Mouse (Mus musculus): Measurements from ENCODE around the gene Glb1. TPM values are rescaled to one million over a fixed set of nuclear protein-coding genes. Genes with fewer than 3 reads are reported as not detected.
"Not testable (repeated sequence)": the region's sequence is repeated elsewhere in the genome, so short reads cannot be mapped to it uniquely, and the experiment has no call there.

The Glb1 gene
- total RNA-seq (2015) (29.8 TPM in 2 replicates), total RNA-seq (2017) (21.2 and 24.5 TPM in 2 replicates)

DNA sequence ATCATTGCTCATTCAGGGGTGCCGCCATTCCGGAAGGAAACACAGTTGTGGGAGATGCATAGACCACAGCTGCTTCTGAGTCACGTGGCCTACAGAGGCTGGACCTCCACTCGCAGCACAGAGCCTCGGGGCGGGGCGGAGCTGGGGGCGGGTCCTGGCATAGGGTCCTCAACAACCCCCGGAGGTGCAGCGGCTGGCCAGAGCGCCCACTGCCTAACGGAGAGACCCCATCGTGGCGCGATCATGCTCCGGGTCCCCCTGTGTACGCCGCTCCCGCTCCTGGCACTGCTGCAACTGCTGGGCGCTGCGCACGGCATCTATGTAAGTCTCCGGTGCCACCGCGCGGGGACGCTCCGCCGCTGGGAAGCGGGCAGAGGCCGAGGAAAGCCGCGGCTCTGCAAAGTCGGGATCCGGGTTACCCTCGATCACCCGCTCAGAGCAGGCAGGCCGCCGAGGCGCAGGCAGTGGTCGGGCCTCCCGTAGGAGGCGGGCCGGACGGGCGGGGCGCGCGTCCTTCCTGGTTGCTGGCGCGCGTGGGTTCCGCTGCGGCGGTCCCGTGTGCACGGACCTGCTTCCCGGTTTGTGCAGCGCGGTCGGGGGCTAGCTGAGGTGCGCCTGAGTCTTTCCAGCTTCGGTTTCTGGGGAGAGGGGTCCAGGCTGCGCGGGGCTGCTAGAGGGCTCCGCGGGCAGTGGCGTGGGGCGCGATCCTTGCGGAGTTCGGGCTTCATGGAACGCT is at the start of gene Glb1, which contains the start of gene Tmppe:
TSS of gene Glb1 (plus strand) at position 128 of the 736 bp plus-strand sequence.
TSS of gene Tmppe (plus strand) at position 157 of the 736 bp plus-strand sequence.
- ATAC-seq (ENCODE audit: poor library complexity, severe bottlenecking) = peak; percentile 83

DNA sequence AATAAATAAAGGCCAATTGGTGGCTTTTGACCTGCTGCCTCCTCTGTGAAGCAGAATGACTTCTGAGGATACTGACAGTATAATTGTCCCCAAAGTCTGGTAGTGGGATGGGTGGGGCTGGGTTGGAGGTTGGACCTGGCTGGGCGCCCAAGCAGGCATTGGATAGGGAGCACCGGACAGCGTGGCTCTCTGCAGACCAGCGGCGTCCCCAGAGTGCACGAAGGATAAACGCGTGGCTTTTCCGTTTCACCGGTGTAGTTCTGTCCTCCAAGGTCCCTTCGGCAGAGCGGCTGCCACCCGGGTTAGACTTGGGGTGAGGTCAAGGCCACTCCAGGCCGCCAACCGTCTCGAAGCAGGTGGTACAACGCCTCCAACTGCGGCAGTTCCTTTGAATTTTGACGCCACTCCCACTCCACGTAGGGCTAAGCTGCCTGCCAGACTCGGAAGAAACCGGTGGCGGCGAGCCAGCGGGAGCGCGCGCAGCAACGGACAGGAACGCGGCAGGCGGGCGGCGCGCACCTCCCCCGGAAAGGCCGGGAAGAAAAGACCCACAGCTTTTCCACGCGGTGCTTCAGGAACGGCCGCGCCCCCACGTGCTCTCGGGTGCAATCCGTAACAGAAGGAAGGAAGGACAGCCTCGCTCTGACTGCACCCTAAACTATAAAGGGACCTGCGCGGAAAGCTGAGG is 32.9 kb upstream of the Glb1 start:
- peak; percentile 82 for ATAC-seq (ENCODE audit: poor library complexity, severe bottlenecking)

DNA sequence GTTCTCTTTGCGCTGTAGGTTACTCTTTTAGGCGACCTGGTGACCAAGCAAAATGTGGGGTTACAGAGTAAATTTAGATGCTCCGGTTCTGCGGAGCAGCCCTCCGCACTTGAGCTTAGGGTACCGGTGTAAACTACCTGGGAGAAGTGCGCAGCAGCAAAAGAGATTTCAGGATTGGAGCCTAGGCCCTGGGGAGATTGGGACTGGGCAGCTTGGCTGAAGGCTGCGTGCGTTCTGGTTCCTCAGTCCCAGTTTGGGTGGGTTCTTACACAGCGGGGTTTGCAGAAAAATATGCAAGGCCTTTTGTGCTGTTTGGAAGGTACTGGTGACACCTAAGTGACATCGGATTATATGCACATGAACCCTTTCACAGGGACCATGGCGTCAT is 32.4 kb upstream of the Glb1 start:
- peak; percentile 23 for ATAC-seq (ENCODE audit: poor library complexity, severe bottlenecking)

DNA sequence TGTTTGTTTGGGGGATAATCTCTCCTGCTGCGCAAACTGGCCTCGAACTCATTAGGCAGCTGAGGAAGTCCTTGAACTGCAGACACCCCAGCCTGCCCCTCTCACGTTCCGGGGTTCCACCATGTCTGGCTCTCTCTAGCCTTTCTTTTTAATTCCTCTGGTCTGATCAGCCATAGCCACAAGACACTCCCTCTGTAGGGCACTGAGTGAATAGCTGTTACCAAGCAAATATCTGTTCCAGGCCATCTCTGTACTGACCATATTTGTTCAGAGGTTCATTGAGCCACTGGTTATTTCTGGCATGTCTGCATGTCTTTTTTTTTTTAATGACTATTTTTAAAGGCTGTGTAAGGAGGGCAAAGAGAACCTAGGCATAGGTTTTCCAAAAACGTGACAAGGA is 31.5 kb upstream of the Glb1 start:
- peak; percentile 53 for ATAC-seq (ENCODE audit: poor library complexity, severe bottlenecking)

DNA sequence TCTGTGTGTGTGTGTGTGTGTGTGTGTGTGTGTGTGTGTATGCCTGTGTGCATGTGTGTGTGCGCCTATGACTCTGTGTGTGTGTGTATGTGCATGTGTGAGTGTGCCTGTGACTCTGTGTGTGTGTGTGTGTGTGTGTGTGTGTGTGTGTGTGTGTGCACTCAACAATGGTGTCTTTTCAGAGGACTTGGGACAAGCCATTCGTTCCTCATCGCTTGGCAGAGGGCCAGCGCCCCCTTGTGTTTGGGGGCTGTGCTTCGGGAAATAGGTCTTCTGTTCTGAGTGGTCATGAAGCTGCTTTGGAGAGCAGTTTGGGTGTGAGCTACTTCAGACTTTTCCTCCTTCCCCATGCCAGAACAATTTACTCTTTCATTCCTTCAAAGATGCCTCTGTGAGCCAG is 29.2 kb upstream of the Glb1 start:
- not testable (repeated sequence) for ATAC-seq (ENCODE audit: poor library complexity, severe bottlenecking)

DNA sequence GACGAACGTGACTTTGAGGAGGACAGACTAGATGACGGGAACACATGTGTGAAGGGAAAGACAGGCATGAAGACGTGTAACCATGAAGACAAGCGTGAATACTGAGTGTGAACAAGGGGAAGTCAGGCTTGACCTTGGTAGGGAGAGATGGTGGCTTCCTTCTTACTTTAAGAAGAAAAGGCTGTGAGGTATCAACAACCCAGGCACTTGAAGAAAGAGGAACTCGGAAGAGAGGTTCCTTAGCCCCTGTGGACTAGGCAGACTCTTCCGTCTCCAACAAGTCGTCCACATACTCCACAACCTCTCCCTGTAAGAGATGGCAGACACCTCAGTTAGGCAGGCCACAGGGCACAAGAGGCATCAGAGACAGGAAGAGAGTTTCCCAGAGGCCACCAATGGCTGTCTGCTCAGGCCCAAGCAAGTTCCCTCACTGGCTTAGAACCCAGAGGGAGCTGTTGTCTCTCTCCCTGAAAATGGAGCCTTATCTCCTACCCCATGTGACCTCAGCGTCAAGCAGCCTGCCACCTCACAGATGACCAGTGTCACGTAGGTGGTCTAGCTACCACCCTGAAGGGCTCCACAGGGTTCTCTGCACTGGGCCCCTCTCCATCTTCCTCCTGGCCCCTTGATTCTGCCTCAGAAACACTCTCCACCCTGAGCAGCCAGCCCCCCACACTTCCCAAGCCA is 25.5 kb upstream of the Glb1 start:
- ATAC-seq (ENCODE audit: poor library complexity, severe bottlenecking) = peak; percentile 64

DNA sequence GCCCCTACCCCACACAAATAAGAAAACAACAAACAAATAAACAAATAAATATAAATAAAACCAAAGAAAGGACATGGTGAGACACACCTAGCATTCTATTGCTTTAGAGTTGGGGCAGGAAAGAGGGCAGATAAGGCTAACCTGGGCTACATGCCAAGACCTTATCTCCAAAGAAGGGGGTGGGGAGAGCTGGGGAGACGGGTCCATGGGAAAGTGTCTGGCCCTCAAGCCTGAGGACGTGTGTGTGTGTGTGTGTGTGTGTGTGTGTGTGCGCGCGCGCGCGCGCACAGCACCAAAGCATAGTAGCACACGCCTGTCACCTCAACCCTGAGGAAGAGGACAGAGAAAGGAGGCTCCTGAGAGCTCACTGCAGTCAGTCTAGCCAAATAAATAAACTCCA is 23.7 kb upstream of the Glb1 start:
- ATAC-seq (ENCODE audit: poor library complexity, severe bottlenecking) = no peak

DNA sequence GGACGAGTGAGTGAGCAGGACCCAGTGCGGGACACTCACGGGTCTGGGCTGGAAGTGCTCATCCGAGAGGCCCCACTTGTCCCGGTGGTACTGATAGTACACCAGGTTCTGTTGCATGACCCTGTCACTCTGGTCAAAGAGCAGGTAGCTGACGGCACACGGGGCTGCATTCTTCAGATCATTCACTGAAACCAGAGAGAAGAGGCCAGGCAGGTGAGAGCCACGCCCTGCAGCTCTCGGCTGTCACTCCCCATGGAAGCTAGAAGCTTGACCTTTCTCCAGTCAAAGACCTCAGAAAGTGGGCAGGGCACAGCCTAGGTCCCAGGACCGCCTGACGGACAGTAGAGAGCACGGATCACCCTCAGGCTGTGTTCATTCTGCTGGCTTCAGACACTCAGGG is 21.0 kb upstream of the Glb1 start:
- no peak for ATAC-seq (ENCODE audit: poor library complexity, severe bottlenecking)

DNA sequence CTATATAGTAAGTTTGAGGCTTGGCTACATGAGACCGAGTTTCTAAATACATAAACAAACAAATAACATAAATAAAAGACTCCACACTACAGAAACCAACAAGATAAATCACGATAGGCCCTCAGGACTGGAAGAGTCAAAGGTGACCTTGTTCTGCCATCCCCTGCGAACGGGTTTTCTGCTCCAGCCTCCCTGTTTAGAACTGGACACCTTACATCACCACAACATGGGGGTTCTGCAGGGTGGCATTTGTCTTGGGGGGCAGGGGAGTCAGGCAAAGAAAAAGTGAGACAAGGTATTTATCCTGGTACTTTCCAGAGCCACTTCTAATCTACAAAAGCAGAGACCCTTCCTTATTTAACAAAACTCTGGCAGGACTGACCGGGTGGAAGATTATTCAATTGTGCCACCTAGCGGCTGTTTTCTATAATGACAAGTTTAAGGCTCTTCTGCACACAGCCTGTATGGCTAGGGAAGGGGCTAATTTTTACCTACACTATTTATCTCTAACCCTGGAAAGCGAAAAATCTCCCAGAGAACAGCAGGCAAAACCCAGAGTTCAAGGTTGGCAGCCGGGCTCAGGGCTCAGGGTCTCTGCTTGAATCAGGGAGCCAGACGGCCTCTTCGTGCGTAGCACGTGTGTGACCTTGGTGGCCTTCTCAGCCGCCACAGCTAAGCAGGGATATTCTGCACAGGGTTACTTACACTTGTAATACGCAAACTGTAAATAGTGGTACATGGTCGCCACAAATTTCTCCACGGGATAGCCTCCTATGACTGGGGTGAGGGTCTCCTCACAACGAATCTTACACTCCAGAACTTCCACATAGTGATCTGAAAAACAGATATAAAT is 19.8 kb upstream of the Glb1 start:
- ATAC-seq (ENCODE audit: poor library complexity, severe bottlenecking) = peak; percentile 82

DNA sequence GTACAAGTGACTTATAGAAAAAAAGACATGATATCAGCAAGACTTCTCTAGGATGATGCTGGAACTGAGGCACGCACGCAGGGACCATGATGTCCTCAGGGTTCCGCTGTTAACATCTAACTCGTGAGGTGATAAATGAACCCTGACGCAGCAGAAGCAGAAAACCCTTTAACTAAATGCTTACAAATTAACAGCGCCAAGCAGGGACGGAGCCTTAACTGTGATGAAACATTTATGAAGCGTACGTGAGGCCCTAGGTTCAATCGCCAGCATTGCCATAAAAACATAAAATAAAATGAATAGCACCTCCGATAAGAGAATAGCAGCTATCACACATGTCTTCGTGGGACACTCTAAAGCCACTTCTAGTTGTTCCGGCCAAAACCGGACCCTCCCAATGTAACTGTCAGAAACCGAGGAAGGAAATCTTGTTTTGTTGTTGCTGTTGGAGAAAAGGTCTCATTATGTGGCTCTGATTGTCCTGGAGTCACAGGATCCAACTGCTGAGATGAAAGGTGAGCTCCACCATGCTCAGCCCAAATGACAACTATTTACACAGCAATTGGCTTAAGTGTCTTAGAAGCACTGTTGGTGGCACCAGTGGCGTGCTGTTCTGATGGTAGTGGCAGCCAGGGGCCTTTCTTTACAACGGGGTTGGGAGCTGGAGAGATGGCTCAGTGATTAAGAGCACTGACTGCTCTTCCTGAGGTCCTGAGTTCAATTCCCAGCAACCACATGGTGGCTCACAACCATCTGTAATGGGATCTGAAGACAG is 17.8 kb upstream of the Glb1 start:
- no peak for ATAC-seq (ENCODE audit: poor library complexity, severe bottlenecking)

DNA sequence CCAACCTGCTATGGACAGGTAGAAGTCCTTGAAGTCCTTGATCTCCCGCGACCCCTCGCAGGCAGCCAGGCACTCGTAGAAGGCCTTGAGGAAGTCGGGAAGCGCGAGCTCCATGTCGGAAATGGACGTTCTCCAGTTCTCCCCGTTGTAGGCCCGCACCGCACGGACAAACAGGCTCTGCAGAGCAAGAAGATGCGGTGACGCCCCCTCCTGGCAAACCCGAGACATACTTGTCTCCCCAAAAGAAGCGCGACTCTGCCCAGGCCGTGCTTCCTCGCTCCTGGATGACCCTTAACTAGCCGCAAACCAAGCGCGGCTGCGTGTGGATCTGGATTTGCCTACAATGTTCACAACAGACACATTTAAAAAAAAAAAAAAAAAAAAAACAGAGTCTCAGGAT is 16.2 kb upstream of the Glb1 start:
- ATAC-seq (ENCODE audit: poor library complexity, severe bottlenecking) = no peak

DNA sequence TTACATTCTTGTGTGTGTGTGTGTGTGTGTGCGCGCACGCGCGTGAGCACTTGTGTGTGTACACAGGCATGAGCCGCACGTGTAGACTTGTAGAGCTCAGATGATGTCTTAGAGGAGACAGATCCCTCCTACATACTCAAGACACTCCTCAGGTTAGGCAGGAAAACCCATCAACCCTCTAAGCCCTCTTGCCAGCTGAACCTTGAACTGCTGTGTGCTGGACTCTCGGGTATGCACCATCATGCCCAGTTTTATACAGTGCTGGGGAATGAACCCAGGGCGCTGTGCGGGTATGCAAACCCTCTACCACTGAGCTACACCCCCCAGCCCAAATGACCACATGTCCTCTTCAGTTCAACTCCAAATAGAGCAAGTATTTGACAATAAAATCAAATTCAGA is 15.7 kb upstream of the Glb1 start:
- ATAC-seq (ENCODE audit: poor library complexity, severe bottlenecking) = no peak

DNA sequence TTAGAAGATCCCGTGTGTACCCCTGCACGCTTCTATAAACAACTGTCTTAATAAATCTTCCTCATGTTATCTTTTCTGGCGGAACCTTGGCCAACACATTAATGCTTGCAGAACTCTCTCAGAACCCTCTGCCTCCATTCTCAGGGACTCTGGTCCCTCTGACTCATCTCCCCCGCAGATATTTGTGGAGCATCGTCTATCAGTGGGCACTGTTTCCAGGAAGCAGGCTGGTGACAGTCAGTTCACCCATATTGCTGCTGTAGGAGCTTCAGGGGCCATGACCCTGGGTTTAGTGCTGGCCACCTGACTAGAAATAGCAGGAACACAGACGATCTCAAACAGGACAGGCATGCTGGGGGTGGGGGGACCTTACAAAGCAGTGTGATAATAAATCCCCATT is 13.8 kb upstream of the Glb1 start:
- no peak for ATAC-seq (ENCODE audit: poor library complexity, severe bottlenecking)

DNA sequence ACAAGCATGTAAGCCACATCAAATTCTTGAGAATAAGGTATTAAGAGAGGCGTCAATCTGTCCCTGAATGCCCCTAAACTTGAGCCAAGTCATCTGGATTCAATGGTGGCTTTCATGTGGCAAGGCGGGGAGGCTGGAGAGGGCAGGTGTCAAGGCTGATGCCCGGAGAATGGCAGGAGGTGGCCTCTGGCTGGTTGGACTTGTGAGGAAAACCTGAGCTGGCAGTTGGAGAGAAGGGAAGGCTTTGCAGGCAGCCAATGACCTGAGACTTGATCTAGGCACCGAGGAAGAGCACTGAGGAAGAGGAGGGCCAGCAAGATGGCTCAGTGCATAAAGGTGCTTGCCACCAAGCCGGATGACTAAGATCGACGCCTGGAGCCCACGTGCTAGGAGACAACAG is 12.6 kb upstream of the Glb1 start:
- no peak for ATAC-seq (ENCODE audit: poor library complexity, severe bottlenecking)

DNA sequence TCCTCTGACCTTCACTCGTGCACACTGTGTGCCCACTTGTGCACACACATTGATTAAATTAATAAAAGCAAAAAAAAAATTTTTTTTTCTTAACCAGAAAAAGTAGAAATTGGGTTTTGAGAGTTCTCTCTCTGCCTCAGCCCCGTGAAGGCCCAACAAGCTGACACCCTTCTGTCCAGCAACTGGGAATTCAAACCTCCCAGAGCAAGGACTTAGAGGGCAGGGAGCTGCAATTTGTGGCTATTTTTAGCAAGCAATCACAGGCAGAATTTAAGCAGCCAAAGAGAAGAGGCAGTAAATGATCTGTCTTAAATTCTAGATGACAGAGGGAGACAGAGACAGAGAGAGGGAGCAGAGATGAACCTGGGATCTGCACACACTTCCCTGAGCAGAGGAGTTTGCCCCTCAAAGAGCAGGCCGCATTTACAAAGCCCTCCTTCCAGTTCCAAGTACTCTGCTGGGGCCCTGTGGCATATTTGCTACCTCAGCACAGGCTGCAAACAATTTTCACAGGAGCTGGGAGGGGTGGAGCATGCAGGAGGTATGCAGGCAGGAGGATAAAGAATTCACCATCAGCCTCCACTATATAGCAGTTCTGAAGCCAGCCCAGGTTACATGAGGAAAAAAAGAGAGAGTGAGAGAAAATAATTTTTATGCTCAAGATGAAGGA is 12.0 kb upstream of the Glb1 start:
- no peak for ATAC-seq (ENCODE audit: poor library complexity, severe bottlenecking)

DNA sequence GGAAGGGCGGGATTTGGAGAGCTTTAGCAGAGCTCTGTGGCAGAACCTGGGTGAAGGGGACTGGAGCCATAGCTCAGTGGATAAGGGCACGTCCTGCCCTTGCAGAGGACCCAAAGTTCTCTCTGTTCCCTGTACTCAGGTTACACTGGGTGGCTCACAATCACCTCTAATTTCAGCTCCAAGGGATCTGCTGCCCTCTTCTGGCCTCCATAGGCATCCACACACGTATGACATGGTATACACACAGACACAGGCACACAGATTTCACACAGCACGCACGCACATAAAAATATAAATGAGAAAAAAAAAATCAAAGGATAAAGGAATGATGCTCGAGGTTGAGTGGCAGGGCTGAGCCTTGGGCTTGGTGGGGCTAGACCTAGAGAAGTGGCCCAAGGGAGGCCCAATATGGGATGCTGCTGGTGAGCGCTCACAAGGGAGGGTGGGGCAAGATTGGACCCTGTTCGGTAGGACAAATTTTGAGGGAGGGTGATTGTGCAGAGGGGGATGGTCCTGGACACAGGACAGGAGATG is 11.4 kb upstream of the Glb1 start:
- peak; percentile 51 for ATAC-seq (ENCODE audit: poor library complexity, severe bottlenecking)

DNA sequence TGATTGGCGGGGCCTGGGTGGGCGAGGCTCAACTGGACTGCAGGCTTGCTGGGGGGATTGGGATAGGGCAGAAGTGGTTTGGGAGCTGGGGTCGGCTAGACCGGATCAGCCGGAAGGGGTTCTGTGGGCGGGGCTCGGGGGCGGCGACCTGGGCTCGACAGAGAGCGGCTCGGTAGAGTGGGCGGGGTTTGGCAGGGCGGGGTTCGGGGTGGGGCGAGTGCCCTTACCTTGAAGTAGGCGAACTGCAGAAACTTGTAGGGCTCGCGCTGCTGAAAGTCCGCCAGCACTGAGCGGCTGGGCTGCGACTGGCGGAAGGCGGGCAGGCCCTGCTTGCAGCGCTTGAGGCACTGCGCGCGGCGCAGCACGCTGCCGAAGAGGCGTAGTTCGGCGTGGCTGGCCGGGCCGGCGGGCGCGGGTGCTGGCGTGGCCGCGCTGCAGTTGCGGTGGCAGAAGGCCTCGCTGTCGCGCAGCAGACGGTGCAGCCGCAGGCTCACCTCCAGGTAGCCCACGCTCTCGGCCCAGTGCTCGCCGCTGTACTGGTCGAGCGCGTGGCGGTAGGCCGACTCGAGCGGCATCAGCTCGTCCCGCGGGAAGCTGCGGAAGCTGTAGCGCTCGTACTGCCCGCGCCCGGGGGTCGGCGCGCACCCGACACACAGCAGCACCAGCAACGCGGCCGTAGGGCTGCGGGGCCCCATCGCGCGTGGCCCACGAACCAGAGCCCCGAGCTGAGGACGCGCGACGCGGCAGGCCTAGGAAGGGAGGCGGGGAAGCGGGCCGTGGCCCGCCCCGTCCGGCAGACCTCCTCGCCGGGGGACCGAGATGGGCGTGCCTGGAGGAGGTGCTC is 10.7 kb upstream of the Glb1 start, which contains the start of gene Crtap:
TSS of gene Crtap (minus strand) at position 771 of the 844 bp plus-strand sequence.
- ATAC-seq (ENCODE audit: poor library complexity, severe bottlenecking) = peak; percentile 76

DNA sequence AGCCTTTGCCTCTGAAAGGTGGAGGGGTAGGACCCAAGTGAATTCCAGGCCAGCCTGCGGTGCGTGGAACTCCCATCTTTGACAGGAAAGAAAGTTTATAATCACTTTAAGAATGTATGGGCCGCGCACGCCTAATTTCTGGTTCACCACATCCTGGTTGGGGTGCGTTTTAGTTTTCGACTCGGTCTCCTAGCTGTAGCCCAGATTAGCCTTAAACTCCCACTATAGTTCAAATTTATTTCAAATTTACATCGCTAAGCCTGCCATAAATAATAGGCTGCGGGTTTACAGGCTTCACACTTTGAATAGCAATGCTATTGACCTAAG is 10.2 kb upstream of the Glb1 start:
- peak; percentile 1; the same call in 1 of the 2 replicates for ATAC-seq (ENCODE audit: poor library complexity, severe bottlenecking)
